Mouse (Mus musculus): ENCODE data around the gene Fam168a. TPM values are rescaled to one million over a fixed set of nuclear protein-coding genes. Genes with fewer than 3 reads are reported as not detected.

The Fam168a gene
- 102 and 103 TPM in 2 replicates for polyA plus RNA-seq (2015; fragmentation: Nextera tagmentation; extraction: Ambion mirVana)

GRCm38 (mm10) chr7:100706143-100706841 lies at the start of gene Fam168a:
Fam168a (plus strand) TSS chr7:100706635.
- peaks cover 16% of the 10 kb centered on the region for H3K4me1 ChIP-seq (ENCODE audit: control insufficient read depth, insufficient read depth, low read depth, low read length)
- no peaks in the 10 kb centered on the region for H3K9me3 ChIP-seq (ENCODE audit: control insufficient read depth, low read length)
- peak; percentile 99 for ATAC-seq
- H3K4me2 ChIP-seq (ENCODE audit: low read length) = peak within 1 kb of the TSS; percentile 72
- peak within 1 kb of the TSS; percentile 90 for H3K9ac ChIP-seq (ENCODE audit: low read depth, low read length)
- H3K27me3 ChIP-seq (replicated peaks; ENCODE audit: control insufficient read depth, insufficient read depth, low read length) = no peaks in the 10 kb centered on the region
- no peaks in the 10 kb centered on the region for H3K36me3 ChIP-seq (ENCODE audit: control insufficient read depth, insufficient read depth, low read length)
- WGBS = under 1% methylated on average over 30 of the region's 37 CpGs
- peak within 1 kb of the TSS; percentile 59 for H3K4me3 ChIP-seq (ENCODE audit: low read length)
- H3K27ac ChIP-seq (ENCODE audit: low read depth, low read length) = peak within 1 kb of the TSS; percentile 98

GRCm38 (mm10) chr7:100656739-100657138 lies 49.7 kb upstream of the Fam168a start:
- ATAC-seq = peak; percentile 41; the same call in 1 of the 2 replicates
- WGBS = 44% methylated on average over 5 of the region's 5 CpGs
- H3K27ac ChIP-seq (ENCODE audit: low read depth, low read length) = no peak overlapping the region

GRCm38 (mm10) chr7:100658093-100658578 lies 48.3 kb upstream of the Fam168a start:
- Histone ChIP-seq H3K9ac (ENCODE audit: low read depth, low read length) (no peak overlapping the region), H3K4me2 (ENCODE audit: low read length) (peak overlapping the region; percentile 41), H3K27ac (ENCODE audit: low read depth, low read length) (no peak overlapping the region), H3K4me3 (ENCODE audit: low read length) (0 out of 2 replicates have a peak overlapping the region, but pooled peaks have one; percentile 21), H3K9me3 (ENCODE audit: control insufficient read depth, low read length) (no peaks in the 10 kb centered on the region), H3K4me1 (ENCODE audit: control insufficient read depth, insufficient read depth, low read depth, low read length) (peaks cover 3% of the 10 kb centered on the region), H3K36me3 (ENCODE audit: control insufficient read depth, insufficient read depth, low read length) (no peaks in the 10 kb centered on the region), H3K27me3 (replicated peaks; ENCODE audit: control insufficient read depth, insufficient read depth, low read length) (no peaks in the 10 kb centered on the region)
- peak; percentile 35; the same call in 1 of the 2 replicates for ATAC-seq
- WGBS = 36% methylated on average over 18 of the region's 18 CpGs

More at GRCm38 (mm10) chr7:100656739-100657138, 49.7 kb upstream of the Fam168a start:
- H3K4me1 ChIP-seq (ENCODE audit: control insufficient read depth, insufficient read depth, low read depth, low read length) = no peaks in the 10 kb centered on the region
- H3K36me3 ChIP-seq (ENCODE audit: control insufficient read depth, insufficient read depth, low read length) = no peaks in the 10 kb centered on the region
- H3K4me2 ChIP-seq (ENCODE audit: low read length) = no peak overlapping the region
- H3K9me3 ChIP-seq (ENCODE audit: control insufficient read depth, low read length) = no peaks in the 10 kb centered on the region
- no peaks in the 10 kb centered on the region for H3K27me3 ChIP-seq (replicated peaks; ENCODE audit: control insufficient read depth, insufficient read depth, low read length)
- H3K4me3 ChIP-seq (ENCODE audit: low read length) = no peak overlapping the region
- H3K9ac ChIP-seq (ENCODE audit: low read depth, low read length) = no peak overlapping the region

GRCm38 (mm10) chr7:100661264-100661663 lies 45.2 kb upstream of the Fam168a start:
- H3K4me2 ChIP-seq (ENCODE audit: low read length) = no peak overlapping the region
- no peak for ATAC-seq
- peaks cover 10% of the 10 kb centered on the region for H3K4me1 ChIP-seq (ENCODE audit: control insufficient read depth, insufficient read depth, low read depth, low read length)
- H3K27ac ChIP-seq (ENCODE audit: low read depth, low read length) = no peak overlapping the region
- no peak overlapping the region for H3K4me3 ChIP-seq (ENCODE audit: low read length)
- H3K9ac ChIP-seq (ENCODE audit: low read depth, low read length) = no peak overlapping the region
- H3K9me3 ChIP-seq (ENCODE audit: control insufficient read depth, low read length) = no peaks in the 10 kb centered on the region
- no peaks in the 10 kb centered on the region for H3K36me3 ChIP-seq (ENCODE audit: control insufficient read depth, insufficient read depth, low read length)
- WGBS = 90% methylated on average over 7 of the region's 7 CpGs
- no peaks in the 10 kb centered on the region for H3K27me3 ChIP-seq (replicated peaks; ENCODE audit: control insufficient read depth, insufficient read depth, low read length)

- no peak within 1 kb of the TSS for H3K27ac ChIP-seq (ENCODE audit: low read depth, low read length)
- no peaks in the 10 kb centered on the region for H3K9me3 ChIP-seq (ENCODE audit: control insufficient read depth, low read length)
- H3K27me3 ChIP-seq (replicated peaks; ENCODE audit: control insufficient read depth, insufficient read depth, low read length) = no peaks in the 10 kb centered on the region
- WGBS = 75% methylated on average over 8 of the region's 8 CpGs
- peak within 1 kb of the TSS; percentile 52 for H3K4me2 ChIP-seq (ENCODE audit: low read length)
- ATAC-seq = no peak
- peak within 1 kb of the TSS; percentile 51; the same call in 1 of the 2 replicates for H3K9ac ChIP-seq (ENCODE audit: low read depth, low read length)
- H3K4me3 ChIP-seq (ENCODE audit: low read length) = peak within 1 kb of the TSS; percentile 18
- no peaks in the 10 kb centered on the region for H3K36me3 ChIP-seq (ENCODE audit: control insufficient read depth, insufficient read depth, low read length)
- peaks cover 10% of the 10 kb centered on the region for H3K4me1 ChIP-seq (ENCODE audit: control insufficient read depth, insufficient read depth, low read depth, low read length)
Observed at GRCm38 (mm10) chr7:100662231-100662630, 44.2 kb upstream of the Fam168a start, which contains the start of gene Plekhb1. Plekhb1 (minus strand) TSS chr7:100662414.

- H3K27me3 ChIP-seq (replicated peaks; ENCODE audit: control insufficient read depth, insufficient read depth, low read length) = no peaks in the 10 kb centered on the region
- peaks cover 10% of the 10 kb centered on the region for H3K4me1 ChIP-seq (ENCODE audit: control insufficient read depth, insufficient read depth, low read depth, low read length)
- H3K36me3 ChIP-seq (ENCODE audit: control insufficient read depth, insufficient read depth, low read length) = no peaks in the 10 kb centered on the region
- H3K9me3 ChIP-seq (ENCODE audit: control insufficient read depth, low read length) = no peaks in the 10 kb centered on the region
- peak overlapping the region; percentile 2; the same call in 1 of the 2 replicates for H3K27ac ChIP-seq (ENCODE audit: low read depth, low read length)
- peak overlapping the region; percentile 52 for H3K4me2 ChIP-seq (ENCODE audit: low read length)
- WGBS = 1% methylated on average over 13 of the region's 13 CpGs
- ATAC-seq = peak; percentile 93
- peak overlapping the region; percentile 18 for H3K4me3 ChIP-seq (ENCODE audit: low read length)
- peak overlapping the region; percentile 51; the same call in 1 of the 2 replicates for H3K9ac ChIP-seq (ENCODE audit: low read depth, low read length)
Observed at GRCm38 (mm10) chr7:100663190-100663589, 43.2 kb upstream of the Fam168a start.

GRCm38 (mm10) chr7:100663729-100664304 lies 42.6 kb upstream of the Fam168a start:
- Histone ChIP-seq H3K9me3 (ENCODE audit: control insufficient read depth, low read length) (no peaks in the 10 kb centered on the region), H3K4me1 (ENCODE audit: control insufficient read depth, insufficient read depth, low read depth, low read length) (peaks cover 10% of the 10 kb centered on the region), H3K36me3 (ENCODE audit: control insufficient read depth, insufficient read depth, low read length) (no peaks in the 10 kb centered on the region), H3K27ac (ENCODE audit: low read depth, low read length) (no peak overlapping the region; the same call in 1 of the 2 replicates), H3K4me3 (ENCODE audit: low read length) (no peak overlapping the region), H3K27me3 (replicated peaks; ENCODE audit: control insufficient read depth, insufficient read depth, low read length) (no peaks in the 10 kb centered on the region), H3K9ac (ENCODE audit: low read depth, low read length) (0 out of 2 replicates have a peak overlapping the region, but pooled peaks have one; percentile 9), H3K4me2 (ENCODE audit: low read length) (peak overlapping the region; percentile 52)
- ATAC-seq = peak; percentile 29; the same call in 1 of the 2 replicates
- 71% methylated on average over 11 of the region's 11 CpGs for WGBS

GRCm38 (mm10) chr7:100670646-100671045 lies 35.8 kb upstream of the Fam168a start:
- 81% methylated on average over 5 of the region's 5 CpGs for WGBS
- ATAC-seq = no peak

DNA sequence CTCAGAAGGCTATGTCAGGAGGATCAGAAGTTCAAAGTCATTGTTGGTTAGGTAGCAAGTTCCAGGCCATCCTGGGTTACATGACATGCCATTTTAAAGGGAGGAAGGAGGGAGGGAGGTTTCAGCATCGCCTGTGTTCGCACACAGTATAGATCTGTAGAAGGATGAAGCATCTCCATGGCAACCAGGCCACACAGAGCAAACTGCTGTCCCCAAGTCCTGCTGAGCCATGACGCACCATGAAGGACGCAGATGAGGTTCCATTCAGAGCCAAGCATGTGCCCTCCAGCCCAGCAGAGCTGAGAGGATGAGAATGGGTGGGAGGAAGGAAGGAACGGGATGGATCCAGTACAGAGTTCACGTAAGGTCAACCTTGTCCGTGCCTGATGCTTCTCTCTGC lies 33.0 kb upstream of the Fam168a start:
- ATAC-seq = peak; percentile 50; the same call in 1 of the 2 replicates
- H3K4me3 ChIP-seq (ENCODE audit: low read length) = no peak overlapping the region
- H3K4me1 ChIP-seq (ENCODE audit: control insufficient read depth, insufficient read depth, low read depth, low read length) = no peaks in the 10 kb centered on the region
- H3K27me3 ChIP-seq (replicated peaks; ENCODE audit: control insufficient read depth, insufficient read depth, low read length) = no peaks in the 10 kb centered on the region
- no peaks in the 10 kb centered on the region for H3K36me3 ChIP-seq (ENCODE audit: control insufficient read depth, insufficient read depth, low read length)
- no peaks in the 10 kb centered on the region for H3K9me3 ChIP-seq (ENCODE audit: control insufficient read depth, low read length)
- no peak overlapping the region for H3K27ac ChIP-seq (ENCODE audit: low read depth, low read length)
- H3K9ac ChIP-seq (ENCODE audit: low read depth, low read length) = no peak overlapping the region
- WGBS = 27% methylated on average over 7 of the region's 7 CpGs
- H3K4me2 ChIP-seq (ENCODE audit: low read length) = no peak overlapping the region

More at GRCm38 (mm10) chr7:100670646-100671045, 35.8 kb upstream of the Fam168a start:
- Histone ChIP-seq H3K27ac (ENCODE audit: low read depth, low read length) (no peak overlapping the region), H3K9ac (ENCODE audit: low read depth, low read length) (no peak overlapping the region), H3K4me3 (ENCODE audit: low read length) (no peak overlapping the region), H3K9me3 (ENCODE audit: control insufficient read depth, low read length) (no peaks in the 10 kb centered on the region), H3K36me3 (ENCODE audit: control insufficient read depth, insufficient read depth, low read length) (no peaks in the 10 kb centered on the region), H3K27me3 (replicated peaks; ENCODE audit: control insufficient read depth, insufficient read depth, low read length) (no peaks in the 10 kb centered on the region), H3K4me1 (ENCODE audit: control insufficient read depth, insufficient read depth, low read depth, low read length) (no peaks in the 10 kb centered on the region), H3K4me2 (ENCODE audit: low read length) (no peak overlapping the region)

All from hindbrain, embryonic 16.5 days (tissue).